Mouse (Mus musculus) T-helper 17 cell (primary cell): ENCODE results near the gene Nbl1.

Source experiments
- in situ Hi-C, 2 experiments: fragments of 300-600 bp; cut with MboI, MseI; formaldehyde crosslinking; loops; 1 replicate in 1 of 2; 2 replicates in 1 of 2; pipeline ENCODE4 v1.15.1; 2025; ENCODE audit warnings: high pct_unique_total_duplicates in 2 of 2

The Nbl1 gene

DNA sequence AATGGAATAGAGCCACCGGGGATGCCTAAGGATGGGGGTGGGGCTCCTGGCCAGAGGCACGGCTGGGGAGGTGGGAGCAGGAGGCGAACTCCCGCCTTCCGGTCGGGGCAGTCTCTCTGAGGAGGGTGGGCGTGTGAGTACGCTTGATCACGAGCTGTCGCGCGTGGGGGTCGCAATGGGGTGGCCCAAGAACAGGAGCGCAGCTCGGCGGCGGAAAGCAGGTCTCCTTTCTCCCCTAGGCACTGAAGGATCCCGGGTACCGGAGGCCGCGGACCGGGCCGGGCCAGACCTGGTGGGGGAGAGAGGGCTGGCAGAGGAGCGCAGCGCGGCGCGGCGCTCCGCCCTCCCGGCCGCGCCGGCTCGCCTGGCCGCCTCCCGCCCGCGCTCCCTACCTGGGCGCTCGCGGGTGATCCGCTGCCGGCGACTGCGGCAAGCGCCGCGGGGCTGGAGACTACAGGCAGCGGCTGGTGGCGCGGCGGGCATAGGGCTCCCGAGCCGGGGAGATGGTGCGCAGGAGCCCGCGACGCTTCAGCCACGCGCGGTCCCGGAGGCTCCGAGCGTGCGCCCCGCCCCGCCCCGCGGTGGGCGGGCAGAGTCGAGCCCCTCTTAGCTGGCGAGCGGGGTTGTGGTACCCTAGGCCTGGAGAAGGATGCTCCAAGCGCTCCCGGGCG is 17.6 kb downstream of the Nbl1 start, which contains the start of gene Htr6:
Gene Htr6, minus strand, starts transcription at position 530 of the 671 bp plus-strand sequence.
- in situ Hi-C loops, result loop anchor here in 1 of 2 experiments (25.0 kb wide), 1 partner anchor 187 kb away; no protein-coding TSS in a partner anchor

DNA sequence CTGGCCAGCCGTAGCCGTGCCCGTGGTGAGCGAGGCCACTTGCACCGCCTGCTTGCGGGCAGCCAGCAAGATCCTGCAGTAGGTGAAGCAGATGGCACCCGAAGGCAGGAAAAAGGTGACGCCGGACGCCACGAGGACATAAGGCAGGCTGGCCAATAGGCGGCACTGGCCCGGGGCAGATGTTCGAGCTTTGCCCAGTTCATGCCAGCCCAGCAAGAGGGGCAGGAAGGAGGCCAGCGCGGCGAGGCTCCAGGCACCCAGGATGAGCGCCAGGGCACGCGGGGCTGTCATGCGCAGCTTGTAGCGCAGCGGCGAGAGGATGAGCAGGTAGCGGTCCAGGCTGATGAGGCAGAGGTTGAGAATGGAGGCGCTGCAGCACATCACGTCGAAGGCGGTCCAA is 18.7 kb downstream of the Nbl1 start:
- in situ Hi-C loops, result loop anchor here in 1 of 2 experiments (25.0 kb wide), 1 partner anchor 988 kb away; no protein-coding TSS in a partner anchor

DNA sequence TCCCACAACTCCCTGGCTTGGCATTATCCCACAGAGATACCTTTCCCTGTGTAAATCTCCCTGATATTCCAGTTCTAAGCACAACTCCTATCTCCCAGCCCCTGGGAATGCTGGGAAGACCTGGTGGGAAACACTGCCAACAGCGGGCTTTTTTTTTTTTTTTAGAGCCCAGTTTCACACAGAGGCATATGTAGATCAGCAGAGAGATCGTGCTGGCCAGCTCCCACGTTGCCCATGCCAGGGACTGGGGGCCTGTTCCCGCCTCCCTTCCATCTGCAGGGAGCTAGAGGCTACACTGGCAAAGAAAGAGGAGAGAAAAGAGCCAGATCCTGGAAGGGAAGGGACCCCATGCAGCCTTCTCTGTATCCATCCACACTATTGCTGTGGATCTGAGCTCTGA is 24.5 kb downstream of the Nbl1 start:
- in situ Hi-C loops, result loop anchor here in 1 of 2 experiments (25.0 kb wide), 1 partner anchor 994 kb away; no protein-coding TSS in a partner anchor

DNA sequence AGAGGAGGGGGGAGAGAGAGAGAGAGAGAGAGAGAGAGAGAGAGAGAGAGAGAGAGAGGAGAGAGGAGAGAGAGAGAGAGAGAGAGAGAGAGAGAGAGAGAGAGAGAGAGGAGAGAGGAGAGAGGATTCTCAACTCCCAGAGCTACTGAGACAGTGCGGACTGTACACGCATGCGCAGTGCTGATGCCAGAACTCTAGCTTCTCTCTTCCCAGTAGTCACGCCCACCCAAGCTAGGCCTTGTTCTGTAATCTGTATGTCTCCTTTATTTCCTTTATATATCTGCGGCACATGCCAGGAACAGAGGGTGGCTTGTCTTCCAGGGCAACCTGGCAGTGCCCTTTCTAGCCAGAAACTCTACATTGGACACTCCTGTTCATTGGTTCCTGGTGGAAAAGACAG is 28.0 kb downstream of the Nbl1 start:
- in situ Hi-C loops, result loop anchor here in 1 of 2 experiments (25.0 kb wide), 1 partner anchor 997 kb away; no protein-coding TSS in a partner anchor

DNA sequence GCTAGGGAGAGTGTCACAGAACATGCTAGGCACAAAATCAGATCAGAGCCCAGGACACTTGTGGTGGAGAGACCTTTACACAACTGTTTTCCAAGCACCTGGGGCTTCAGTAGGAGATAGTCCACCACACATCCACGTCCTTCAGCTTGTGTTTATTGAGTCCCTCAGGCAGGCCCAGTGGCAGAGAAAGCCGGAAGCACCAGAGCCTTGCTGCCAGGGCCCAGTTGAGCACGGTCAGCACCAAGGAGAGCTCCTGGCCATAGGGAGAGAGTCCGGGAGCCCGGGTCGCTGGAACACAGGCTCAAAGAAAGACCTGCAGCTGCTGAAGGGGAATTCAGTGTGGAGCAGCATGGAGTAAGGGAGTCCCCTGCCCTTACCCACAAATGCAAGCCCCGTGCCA is 33.2 kb downstream of the Nbl1 start:
- in situ Hi-C loops, result loop anchor here in 1 of 2 experiments (25.0 kb wide), 1 partner anchor 1003 kb away; no protein-coding TSS in a partner anchor

DNA sequence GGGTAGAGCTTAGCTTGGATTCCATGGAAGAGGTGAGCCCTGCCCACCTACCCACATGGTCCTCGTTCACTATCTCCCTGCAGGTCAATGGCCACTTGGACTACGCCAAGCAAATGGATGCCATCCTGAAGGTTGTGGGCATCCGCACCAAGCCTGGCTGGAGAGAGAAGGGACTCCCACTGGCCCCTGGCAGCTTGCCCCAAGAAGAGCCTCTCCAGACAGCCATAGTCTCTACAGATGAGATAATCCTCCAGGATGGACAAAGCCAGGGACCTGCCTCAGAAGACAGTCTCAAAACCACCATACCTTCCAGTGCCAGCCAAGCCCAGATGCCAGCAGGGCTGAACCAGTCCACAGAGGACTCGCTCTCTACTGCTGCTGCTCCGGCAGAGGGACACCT is 34.8 kb downstream of the Nbl1 start:
- in situ Hi-C loops, result loop anchor here in 1 of 2 experiments (25.0 kb wide), 1 partner anchor 1004 kb away; no protein-coding TSS in a partner anchor

DNA sequence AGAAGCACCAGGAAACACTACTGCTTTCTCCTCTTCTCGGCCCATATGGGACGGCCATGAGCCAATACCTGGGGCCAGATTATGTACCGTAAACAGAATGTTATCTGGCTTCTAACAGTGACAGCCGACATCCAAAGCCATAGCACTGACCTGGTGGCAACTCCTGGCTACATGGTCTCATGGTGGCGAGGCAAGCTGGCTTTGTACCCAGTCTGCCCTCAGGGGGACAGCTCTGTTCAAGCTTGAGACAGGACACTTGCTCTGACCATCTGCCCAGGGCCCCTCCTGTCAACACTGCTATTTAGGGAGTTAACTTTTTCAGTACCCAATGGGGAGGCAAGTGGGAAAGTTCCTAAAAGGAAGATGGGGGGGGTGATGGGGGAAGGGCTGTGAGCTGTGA is 35.5 kb downstream of the Nbl1 start:
- in situ Hi-C loops, result loop anchor here in 1 of 2 experiments (25.0 kb wide), 1 partner anchor 1005 kb away; no protein-coding TSS in a partner anchor

DNA sequence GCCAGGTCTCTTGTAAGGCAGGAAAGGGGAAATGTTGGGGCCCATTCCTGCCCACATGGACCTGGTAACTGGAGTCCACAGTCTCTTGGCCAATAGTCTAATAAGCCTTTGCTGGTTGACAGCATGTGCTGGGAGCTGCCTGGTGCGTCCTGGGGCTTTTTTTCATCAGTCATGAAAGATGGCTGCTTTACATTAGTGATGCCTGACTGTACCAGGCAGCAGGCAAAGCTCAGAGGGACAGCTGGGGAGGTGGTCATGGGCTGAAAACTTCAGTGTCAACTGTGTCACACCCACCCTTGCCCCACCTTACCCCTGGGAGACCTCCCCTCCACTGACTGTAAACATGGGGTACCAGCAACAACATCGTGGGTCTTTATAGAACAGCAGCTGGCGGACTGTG is 37.0 kb downstream of the Nbl1 start:
- in situ Hi-C loops, result loop anchor here in 1 of 2 experiments (25.0 kb wide), 1 partner anchor 1007 kb away; no protein-coding TSS in a partner anchor

DNA sequence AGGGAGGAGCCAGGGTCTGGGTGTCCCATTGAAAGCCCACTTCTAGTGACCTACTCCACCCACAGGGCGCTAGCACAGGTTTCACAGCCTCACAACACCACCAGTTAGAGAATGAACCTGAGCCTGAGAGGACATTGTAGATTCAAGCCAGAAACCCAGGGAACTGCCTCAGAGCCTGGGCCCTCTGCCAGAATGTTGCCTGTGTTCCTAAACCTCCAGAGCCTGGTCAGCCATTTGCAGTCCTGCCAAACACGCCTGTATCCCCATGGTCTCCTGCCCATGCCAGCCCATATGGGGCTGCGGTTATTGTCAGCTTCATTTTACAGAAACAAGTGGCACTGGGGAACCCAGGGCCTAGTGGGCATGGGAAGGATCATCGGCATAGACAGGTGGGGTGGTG is 37.5 kb downstream of the Nbl1 start:
- in situ Hi-C loops, result loop anchor here in 1 of 2 experiments (25.0 kb wide), 1 partner anchor 1007 kb away; no protein-coding TSS in a partner anchor

DNA sequence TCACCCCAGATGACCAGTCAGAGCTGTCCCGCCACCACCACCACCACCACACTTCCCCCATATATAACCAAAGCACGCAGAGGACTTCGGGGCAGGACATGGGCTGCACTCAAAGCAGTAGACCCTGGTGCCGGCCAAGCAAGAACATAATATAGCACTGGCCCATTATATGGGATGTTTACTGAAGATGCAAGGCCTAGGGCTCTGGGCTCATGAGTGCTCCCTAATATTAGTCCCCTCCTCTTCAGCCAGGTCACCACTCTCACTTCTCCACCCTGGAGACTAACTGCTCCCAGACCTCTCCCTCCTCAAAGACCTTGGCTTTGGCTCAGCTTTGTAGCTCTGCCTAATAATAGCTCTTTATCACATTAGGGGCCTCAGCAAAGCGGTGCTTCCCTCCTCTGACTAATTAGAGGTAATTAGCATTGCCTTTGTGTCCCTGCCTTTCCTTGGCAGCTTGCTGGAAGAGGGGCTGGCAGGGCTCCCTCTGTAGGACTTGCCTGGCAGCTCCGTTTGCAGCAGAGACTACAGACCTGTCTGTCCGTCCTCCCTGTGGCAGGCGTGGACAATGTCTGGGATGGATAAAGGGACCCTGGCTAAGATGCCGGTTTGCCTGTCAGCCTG is 38.4 kb downstream of the Nbl1 start:
- in situ Hi-C loops, result loop anchor here in 1 of 2 experiments (25.0 kb wide), 1 partner anchor 1008 kb away; no protein-coding TSS in a partner anchor

DNA sequence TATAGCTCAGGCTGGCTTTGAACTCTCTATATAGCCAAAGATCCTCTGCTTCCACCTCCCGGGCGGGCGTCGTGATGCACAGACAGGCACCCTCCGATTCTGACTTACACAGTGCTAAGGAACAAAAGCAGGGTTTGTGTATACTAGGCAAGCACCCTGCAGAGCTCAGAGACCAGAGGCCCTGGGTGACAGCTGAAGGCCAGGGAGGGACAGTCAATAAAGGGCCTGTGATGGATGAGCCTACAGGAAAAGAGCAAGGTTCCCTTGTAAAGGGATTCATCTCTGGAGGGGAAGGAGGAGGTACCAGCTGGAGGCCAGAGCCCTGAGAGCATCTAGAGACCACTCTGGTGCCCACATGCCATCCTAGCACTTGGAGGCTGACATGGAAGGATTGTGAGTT is 39.4 kb downstream of the Nbl1 start:
- in situ Hi-C loops, result loop anchor here in 1 of 2 experiments (25.0 kb wide), 1 partner anchor 1009 kb away; no protein-coding TSS in a partner anchor

DNA sequence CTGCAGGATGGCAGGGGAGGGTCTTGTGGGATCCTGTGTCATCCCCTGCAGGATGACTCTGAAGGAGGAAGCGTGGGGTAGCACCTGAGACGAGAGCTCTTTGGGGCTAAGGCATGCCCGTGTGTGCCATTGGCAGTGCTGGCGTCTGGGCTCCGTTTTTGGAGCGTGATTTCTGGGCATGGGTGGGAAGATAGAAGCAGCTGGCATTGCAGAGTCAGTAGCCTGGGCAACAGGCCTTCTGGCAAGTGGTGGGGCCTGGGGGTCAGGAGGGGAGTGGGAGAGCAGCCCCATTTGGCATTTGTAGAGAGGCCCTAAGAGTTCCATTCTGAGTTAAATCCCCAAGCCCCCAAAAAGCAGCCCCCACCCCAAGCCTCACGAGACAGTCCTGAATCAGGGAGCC is 40.0 kb downstream of the Nbl1 start:
- in situ Hi-C loops, result loop anchor here in 1 of 2 experiments (25.0 kb wide), 1 partner anchor 1010 kb away; no protein-coding TSS in a partner anchor

DNA sequence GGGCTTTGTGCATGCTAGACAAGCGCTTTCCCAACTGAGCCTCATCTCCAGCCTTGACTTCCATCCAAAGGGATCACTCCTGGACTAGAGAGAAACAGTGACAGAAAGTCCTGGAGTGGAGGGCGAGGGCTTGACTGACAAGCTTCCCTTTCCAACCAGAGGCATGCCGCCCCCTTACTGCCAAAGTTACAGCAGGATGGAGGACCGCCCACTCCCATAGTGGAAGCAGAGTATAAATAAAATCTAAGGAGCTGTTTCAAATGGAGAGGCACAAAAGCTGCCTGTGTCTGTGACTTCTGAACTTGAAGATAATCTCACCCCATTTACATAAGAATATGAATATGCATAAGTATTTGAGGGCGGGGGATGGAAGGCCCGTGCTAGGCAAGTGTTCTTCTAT is 44.3 kb downstream of the Nbl1 start:
- in situ Hi-C loops, result loop anchor here in 1 of 2 experiments (5.0 kb wide), 1 partner anchor 1149 kb away; no protein-coding TSS in a partner anchor

DNA sequence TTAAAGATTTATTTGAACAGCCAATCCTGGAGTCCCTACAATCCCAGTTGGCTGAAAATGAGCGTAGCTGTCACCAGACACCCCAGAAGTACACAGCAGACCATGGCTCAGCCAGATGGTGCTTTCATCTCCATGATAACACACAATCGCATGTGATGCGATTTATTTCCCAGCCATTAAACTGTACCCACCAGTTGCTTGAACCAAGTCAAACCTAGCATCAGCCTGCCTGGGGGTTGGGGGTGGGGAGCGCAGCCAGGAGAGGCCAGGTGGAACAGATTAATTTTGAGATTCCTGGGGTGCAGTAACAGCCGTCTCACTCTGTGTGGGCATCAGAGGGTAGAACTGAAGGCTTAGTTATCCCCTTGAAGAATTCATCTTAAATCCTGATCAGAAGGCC is 46.4 kb downstream of the Nbl1 start:
- in situ Hi-C loops, result loop anchor here in 1 of 2 experiments (5.0 kb wide), 1 partner anchor 1151 kb away; no protein-coding TSS in a partner anchor

DNA sequence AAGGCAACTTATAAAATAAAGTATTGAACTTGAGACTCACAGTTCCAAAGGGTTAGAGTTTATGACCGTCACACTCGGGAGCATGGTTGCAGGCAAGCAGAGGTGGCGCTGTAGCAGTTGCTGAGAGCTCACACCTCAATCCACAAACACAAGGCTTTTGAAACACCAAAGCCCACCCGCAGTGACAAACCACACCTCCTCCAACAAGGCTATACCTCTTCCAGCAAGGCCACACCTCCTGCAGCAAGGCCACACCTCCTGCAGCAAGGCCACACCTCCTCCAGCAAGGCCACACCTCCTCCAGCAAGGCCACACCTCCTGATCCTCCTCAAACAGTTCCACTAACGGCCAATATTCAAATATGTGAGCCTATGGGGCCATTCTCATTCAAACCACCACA is 48.2 kb downstream of the Nbl1 start:
- in situ Hi-C loops, result no loop called here

DNA sequence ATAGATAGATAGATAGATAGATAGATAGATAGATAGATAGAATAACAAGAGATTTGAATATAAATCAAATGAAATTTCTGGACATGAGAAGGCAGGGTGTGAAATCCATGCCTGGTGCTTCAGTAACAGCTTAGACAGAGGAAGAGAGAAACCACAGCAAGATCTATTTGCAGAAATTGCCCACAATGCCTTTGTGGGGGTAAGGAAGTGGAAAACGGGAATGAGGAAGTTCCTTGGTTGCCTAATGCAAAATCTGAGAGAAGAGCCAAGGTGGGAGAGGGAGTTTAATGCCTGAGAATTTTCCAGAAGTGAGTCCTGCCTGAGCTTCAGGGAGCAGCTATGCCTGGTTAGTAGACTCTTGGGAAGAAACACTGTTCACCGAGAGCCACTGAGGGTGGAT is 49.2 kb downstream of the Nbl1 start:
- in situ Hi-C loops, result no loop called here

DNA sequence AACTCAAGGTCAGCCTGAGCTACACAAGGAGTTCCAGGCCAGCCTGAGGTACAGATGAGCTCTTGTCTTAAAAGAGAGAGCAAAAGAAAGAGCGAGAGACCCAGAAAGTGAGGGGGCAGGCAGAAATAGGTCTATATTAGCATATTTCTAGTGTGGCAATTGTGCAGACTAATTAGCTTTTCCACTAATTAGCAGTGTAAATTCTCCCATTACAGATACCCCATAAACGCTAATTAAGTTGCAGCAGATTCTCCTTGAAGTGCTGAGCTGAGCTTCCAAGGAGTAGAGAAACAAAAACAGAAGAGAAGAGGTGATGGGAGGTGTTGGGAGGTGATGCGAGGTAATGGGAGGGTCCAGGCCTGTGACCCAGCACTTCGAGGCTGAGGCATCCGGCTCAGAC is 50.2 kb downstream of the Nbl1 start:
- in situ Hi-C loops, result no loop called here

DNA sequence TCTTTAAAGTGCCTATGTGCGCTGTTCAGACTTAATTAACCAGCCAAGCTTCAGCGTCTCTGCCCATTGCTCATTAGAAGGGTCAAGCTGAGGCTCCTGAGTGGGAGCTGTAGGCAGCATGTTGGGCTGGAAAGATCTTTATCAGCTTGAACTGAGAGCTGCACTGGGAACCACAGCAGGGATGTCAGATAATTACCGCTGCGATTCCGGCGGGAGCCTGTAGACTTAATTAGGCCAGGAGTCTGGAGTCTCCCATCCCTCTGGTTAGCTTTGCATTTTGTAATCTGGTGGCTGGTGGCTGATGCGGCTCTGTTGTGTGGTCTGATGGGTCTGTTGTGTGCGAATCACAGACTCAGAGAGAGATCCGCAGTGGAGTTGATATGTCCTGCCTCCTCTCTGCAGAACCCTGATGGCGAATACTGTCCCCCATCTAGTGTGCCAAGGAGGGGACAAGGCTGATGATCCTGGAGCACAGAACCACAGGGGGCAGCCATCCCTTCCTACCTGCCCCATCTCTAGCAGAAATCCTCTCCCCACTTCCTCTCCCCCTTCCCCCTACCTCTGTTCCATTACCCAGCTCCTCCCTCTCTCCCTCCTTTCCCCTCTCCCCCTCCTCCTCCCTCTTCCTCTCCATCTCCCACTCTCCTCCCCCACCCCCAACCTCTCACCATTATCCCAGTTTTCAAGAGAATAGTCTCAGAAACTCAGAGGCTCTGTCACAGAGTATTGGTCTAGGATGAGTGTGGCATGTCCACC is 52.5 kb downstream of the Nbl1 start:
- in situ Hi-C loops, result no loop called here

DNA sequence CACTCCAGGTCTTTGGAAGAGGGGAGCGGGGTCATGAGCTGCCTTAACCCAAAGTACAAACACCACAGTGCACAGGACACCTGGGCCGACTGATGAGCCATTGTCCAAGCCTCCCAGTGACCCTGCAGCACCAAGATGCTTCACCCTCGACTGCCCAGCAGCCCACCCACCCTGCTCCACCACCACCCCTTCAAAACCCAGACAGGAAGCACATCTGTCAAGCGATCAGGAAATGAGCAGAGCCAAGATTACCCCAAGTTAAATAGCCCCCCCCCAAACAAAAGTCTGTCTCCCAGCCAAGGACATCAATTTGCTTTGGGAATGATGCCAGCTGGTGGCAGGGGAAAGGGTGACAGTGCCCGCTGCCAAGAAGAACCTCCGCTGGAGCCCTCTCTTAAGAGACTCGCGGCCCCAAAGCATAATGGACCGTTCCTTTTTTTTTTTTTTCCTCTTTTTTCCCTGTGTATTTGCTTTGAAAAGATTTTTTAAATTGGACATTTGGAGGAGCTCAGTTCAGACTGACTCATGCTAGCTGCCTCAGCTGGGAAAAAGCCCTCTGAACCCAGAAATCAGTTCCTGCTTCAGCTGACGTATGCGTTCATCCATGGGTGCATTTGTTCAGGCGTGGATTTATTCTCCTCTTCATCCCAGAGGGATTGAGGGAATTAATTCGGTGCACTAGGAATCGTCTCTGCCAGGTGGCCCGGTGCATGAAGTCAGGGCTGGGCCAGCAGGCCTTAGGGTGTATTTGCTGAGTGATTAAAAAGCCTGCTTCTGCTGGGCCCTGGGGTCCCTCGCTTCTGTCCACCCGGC is 54.8 kb downstream of the Nbl1 start:
- in situ Hi-C loops, result loop anchor here in 1 of 2 experiments (10.0 kb wide), 1 partner anchor 747 kb away; no protein-coding TSS in a partner anchor

DNA sequence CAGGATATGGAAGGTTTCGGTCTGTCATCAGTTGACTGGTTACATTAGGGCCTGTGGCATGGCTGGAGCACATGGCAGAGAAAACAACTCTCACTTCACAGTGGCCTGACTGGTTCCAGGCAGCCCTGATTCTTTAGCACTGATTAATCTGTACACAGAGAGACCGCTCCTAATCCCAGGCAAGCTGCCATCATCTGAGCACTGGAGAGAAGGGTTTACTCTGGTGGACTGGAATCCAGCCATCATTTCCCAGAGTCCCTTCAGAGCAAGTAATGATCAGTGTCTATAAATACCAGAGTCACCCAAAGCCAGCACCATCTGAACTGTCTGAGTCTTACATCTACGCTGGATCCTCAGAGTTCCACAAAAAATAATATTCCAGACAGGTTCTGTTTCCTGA is 57.0 kb downstream of the Nbl1 start:
- in situ Hi-C loops, result loop anchor here in 1 of 2 experiments (10.0 kb wide), 1 partner anchor 749 kb away; no protein-coding TSS in a partner anchor
